Mouse (Mus musculus) central nervous system, embryonic 14 days (tissue): Measurements from ENCODE around the gene Neil1. TPM values are rescaled to one million over a fixed set of nuclear protein-coding genes. Genes with fewer than 3 reads are reported as not detected.

Source experiments
- polyA plus RNA-seq: library from polyadenylated mRNA; depleted of rRNA; stranded (reverse); fragments of >200 nt; gene quantifications from 2 replicates; pipeline ENCODE4 v1.2.3, GENCODE M21; 2012; rRNA removed

Neil1 gene
- 13.5 and 13.6 TPM in 2 replicates for polyA plus RNA-seq

GRCm38 (mm10) chr9:57148144-57148878 is at the start of gene Neil1:
Neil1 (minus strand) TSS chr9:57148305.

GRCm38 (mm10) chr9:57158013-57158470 is 9.9 kb upstream of the Neil1 start, which contains the start of gene Commd4:
Commd4 (minus strand) TSS chr9:57158331.

GRCm38 (mm10) chr9:57130577-57131433 is 17.3 kb downstream of the Neil1 start, which contains the start of gene Man2c1:
Man2c1 (plus strand) TSS chr9:57130690.

Other genes starting within 250 kb of the Neil1 start
- gene Snx33, start 219.9 kb downstream of the Neil1 start, polyA plus RNA-seq, result 3.4 and 4.2 TPM in 2 replicates
- gene Imp3, start 210.8 kb downstream of the Neil1 start, polyA plus RNA-seq, result 140 and 156 TPM in 2 replicates
- 15.6 and 18.2 TPM in 2 replicates for gene Snupn, start 197.4 kb downstream of the Neil1 start, polyA plus RNA-seq
- 39.2 and 39.8 TPM in 2 replicates for gene Ptpn9, start 153.4 kb downstream of the Neil1 start, polyA plus RNA-seq
- gene Sin3a, start 76.3 kb downstream of the Neil1 start, polyA plus RNA-seq, result 64.2 and 70.6 TPM in 2 replicates
- gene Man2c1, start 17.6 kb downstream of the Neil1 start, polyA plus RNA-seq, result 173 and 203 TPM in 2 replicates
- 235 and 255 TPM in 2 replicates for gene Commd4, start 10.0 kb upstream of the Neil1 start, polyA plus RNA-seq
- not detected in 2 replicates for gene Trcg1, start 88.3 kb upstream of the Neil1 start, polyA plus RNA-seq
- gene 1700017B05Rik, start 114.3 kb upstream of the Neil1 start, polyA plus RNA-seq, result 3.3 and 4.1 TPM in 2 replicates